Comparison of ENCODE assay signal across 21 mouse cellular contexts in the genomic region with DNA sequence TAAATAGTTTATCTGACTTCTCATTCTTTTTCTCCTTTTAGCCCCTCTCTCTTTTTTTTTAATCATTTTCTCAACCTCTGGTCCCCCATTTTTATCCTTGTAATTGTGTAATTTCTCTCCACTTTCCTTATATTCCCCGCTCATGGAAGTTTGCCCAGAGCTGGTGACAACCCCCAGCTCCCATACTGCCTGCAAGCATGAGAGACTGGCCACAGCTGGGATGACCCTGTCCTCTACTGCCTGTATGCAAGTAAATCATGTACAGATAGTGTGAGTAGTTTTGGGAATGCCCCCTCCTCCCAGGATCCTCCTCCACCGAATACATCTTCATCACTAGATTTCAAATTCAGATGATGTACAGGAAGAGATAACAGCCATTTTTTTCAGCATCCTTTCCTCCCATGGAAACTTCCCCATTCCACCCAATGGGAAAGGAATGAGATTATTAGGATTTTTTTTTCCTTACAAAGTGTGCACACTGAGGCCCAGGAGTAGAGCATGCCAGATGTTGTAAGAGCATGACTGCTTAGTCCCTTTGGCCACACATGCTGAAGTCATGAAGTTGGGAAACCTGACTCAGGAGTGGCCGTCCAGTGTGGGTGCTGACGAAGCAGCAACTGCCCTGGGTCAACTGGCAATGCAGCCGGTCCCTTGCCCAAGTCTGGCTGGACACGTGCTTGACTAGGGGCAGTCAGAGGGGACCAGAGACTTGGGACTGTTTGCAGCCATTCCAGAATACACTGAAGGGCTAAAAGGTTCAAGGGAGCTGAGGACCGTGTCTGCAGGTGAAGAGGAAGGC.
DNase-seq lines count a peak whose midpoint lies in the region; ATAC-seq lines count a peak whose summit lies in the region.
"Had no signal": no experiment of that assay in that cellular context is flagged by ENCODE, and none has a peak within 500 bp of the region (broad histone marks: within the 10 kb centered on the region; RNA-seq: fewer than 3 reads in every experiment).

No protein-coding gene starts in this region.

- ATAC-seq in limb, embryonic 12.5 days (ENCODE audit: insufficient number of reproducible peaks, insufficient read depth, low FRiP score, low TSS enrichment, low read depth) = no peak
- ATAC-seq: forebrain, postnatal 0 days; midbrain, embryonic 16.5 days had no signal

- intact Hi-C loops in heart, postnatal 36 days (cut with DNase I) = no loop called here

- H3K4me2 ChIP-seq in limb, embryonic 12.5 days = no peak overlapping the region
- H3K4me2 ChIP-seq: heart, embryonic 12.5 days; hindbrain, embryonic 12.5 days; limb, embryonic 15.5 days; neural tube, embryonic 13.5 days had no signal

- no peaks in the 10 kb centered on the region for H3K9me3 ChIP-seq in limb, embryonic 12.5 days
- no peaks in the 10 kb centered on the region for H3K9me3 ChIP-seq in limb, embryonic 10.5 days (replicated peaks)
- H3K9me3 ChIP-seq: heart, embryonic 12.5 days; hindbrain, embryonic 12.5 days; limb, embryonic 15.5 days; neural tube, embryonic 13.5 days had no signal

- H3K4me3 ChIP-seq in limb, embryonic 12.5 days (replicated peaks) = no peak overlapping the region
- no peak overlapping the region for H3K4me3 ChIP-seq in limb, embryonic 10.5 days
- H3K4me3 ChIP-seq: erythroblast, embryonic 14.5 days; heart, embryonic 12.5 days; hindbrain, embryonic 12.5 days; layer of hippocampus, adult 2 months; limb, embryonic 15.5 days; neural tube, embryonic 13.5 days had no signal

- 0 out of 2 replicates have a peak overlapping the region, but pooled peaks have one; percentile 51 for H3K27ac ChIP-seq in limb, embryonic 12.5 days
- no peak overlapping the region for H3K27ac ChIP-seq in limb, embryonic 10.5 days
- H3K27ac ChIP-seq: hindbrain, embryonic 12.5 days; layer of hippocampus, adult 2 months; neural tube, embryonic 13.5 days had no signal

- peaks cover 37% of the 10 kb centered on the region for H3K4me1 ChIP-seq in limb, embryonic 12.5 days (replicated peaks)
- peaks cover 34% of the 10 kb centered on the region for H3K4me1 ChIP-seq in limb, embryonic 10.5 days

- DNase-seq in heart, adult 11 months = peak; percentile 95
- DNase-seq in heart, postnatal 36 days = no peak
- DNase-seq in limb, embryonic 10.5 days (ENCODE audit: low spot score) = no peak
- DNase-seq in urinary bladder, postnatal 36 days (ENCODE audit: low spot score in 2 of 2) = peak; percentile 3 to 51
- DNase-seq in urinary bladder, postnatal 4 days (ENCODE audit: low spot score in 2 of 2) = no peak
- DNase-seq in skeletal muscle tissue, adult 2 months (ENCODE audit: low read depth, low spot score) = peak; percentile 71
- DNase-seq in frontal cortex, postnatal 25 days (ENCODE audit: low spot score in 2 of 2) = no peak
- DNase-seq: cerebellum, adult 9-10 months; forebrain, postnatal 0 days; kidney, adult 8-10 months; retina, postnatal 1 day; spleen, adult 18-20 months had no signal

- WGBS in limb, embryonic 12.5 days = 65% methylated on average over 7 of the region's 7 CpGs
- 79% methylated on average over 7 of the region's 7 CpGs for WGBS in limb, embryonic 10.5 days

- H3K9ac ChIP-seq in limb, embryonic 12.5 days (replicated peaks) = no peak overlapping the region
- H3K9ac ChIP-seq: forebrain, postnatal 0 days; heart, embryonic 12.5 days; hindbrain, embryonic 12.5 days; limb, embryonic 15.5 days; neural tube, embryonic 13.5 days had no signal

- H3K36me3 ChIP-seq in limb, embryonic 12.5 days = no peaks in the 10 kb centered on the region
- H3K36me3 ChIP-seq in limb, embryonic 10.5 days = no peaks in the 10 kb centered on the region
- H3K36me3 ChIP-seq: G1E; heart, embryonic 12.5 days; hindbrain, embryonic 12.5 days; limb, embryonic 15.5 days; neural tube, embryonic 13.5 days had no signal

- no peaks in the 10 kb centered on the region; the same call in none of the 2 replicates for H3K27me3 ChIP-seq in limb, embryonic 12.5 days
- H3K27me3 ChIP-seq in limb, embryonic 10.5 days (ENCODE audit: low read depth, poor library complexity, severe bottlenecking) = no peaks in the 10 kb centered on the region
- H3K27me3 ChIP-seq: hindbrain, embryonic 12.5 days; limb, embryonic 15.5 days had no signal

Comparison
In these comparisons a context has a peak if more than half of its experiments do, and no peak if none do; other contexts are left out.
1. DNase-seq: peak in heart, adult 11 months (single experiment), urinary bladder, postnatal 36 days (2 of 2) and skeletal muscle tissue, adult 2 months (single experiment); none in heart, postnatal 36 days (0 of 2), limb, embryonic 10.5 days (single experiment), urinary bladder, postnatal 4 days (0 of 2) and frontal cortex, postnatal 25 days (0 of 2).